Mouse (Mus musculus) layer of hippocampus, adult 2 months (tissue): ENCODE data around the gene Apc2. TPM values are rescaled to one million over a fixed set of nuclear protein-coding genes. Genes with fewer than 3 reads are reported as not detected.
A peak's percentile ranks its signal among the peaks of the same experiment; 100 is the strongest.

Experiments used
- DNase-seq, 2 experiments: peaks; one replicate each; pipeline ENCODE4 v3.0.0; 2022; ENCODE audit warnings: low spot score in 2 of 2
- H3K27ac ChIP-seq: fragments of 200-600 bp; 2 replicates; pipeline ENCODE4 v1.8.1; 2022
- H3K4me3 ChIP-seq: fragments of 200-600 bp; 2 replicates; pipeline ENCODE4 v1.8.1; 2022; ENCODE audit warnings: mild to moderate bottlenecking
- CTCF ChIP-seq: fragments of 200-600 bp; conservative IDR thresholded peaks from 2 replicates; pipeline ENCODE4 v1.8.1; 2022; ENCODE audit warnings: antibody characterized with exemption, mild to moderate bottlenecking, moderate library complexity
- total RNA-seq, 2 experiments: library from RNA; stranded (reverse); gene quantifications; 2 replicates each; pipeline ENCODE4 v1.2.3; 2021

Apc2 gene
- total RNA-seq, 2 experiments from 2014 or later: 98.3 to 110 TPM

DNA sequence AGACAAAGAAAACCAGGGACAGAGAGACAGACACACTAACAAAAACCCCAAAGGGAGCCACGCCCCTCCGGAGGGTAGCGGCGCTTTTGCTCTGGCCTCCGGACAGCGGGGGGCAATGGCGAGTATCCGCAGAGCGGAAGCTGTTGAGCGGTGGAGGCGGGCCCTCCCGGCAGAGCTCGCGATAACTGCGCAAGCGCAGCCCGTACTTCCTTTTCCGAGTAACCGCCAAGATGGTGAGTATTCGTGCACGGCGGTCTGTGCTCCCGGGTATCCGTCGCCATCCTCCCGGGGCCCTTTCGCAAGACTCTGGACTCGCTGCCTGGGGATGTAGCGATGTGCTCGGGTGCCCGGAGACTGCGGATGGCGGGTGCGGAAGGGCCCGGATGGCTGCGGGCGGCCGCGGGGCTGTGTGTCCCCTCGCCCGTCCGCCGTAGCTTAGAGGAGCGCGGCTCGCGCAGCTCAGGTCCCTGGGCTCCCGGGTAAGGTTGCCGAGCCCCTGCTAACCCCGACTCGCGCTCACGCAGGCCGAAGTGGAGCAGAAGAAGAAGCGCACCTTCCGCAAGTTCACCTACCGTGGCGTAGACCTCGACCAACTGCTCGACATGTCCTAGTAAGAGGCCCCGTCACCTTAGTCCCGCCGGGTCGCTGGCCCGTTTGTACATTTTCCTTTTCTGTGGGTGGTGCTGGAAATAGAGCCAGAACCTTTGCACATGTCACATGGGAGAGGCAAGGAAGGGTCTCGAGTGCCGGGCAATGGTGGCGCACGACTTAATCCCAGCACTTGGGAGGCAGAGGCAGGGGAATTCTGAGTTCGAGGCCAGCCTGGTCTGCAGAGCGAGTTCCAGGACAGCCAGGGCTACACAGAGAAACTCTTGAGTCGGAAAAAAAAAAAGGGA, 3.3 kb upstream of the Apc2 start, which contains the start of gene Rps15:
TSS of gene Rps15 (plus strand) at position 203 of the 896 bp plus-strand sequence.
- TF ChIP-seq CTCF: peak; percentile 80
- H3K4me3 ChIP-seq: peak within 1 kb of the TSS; percentile 97
- DNase-seq: peak; percentile 93
- H3K27ac ChIP-seq: peak within 1 kb of the TSS; percentile 96

DNA sequence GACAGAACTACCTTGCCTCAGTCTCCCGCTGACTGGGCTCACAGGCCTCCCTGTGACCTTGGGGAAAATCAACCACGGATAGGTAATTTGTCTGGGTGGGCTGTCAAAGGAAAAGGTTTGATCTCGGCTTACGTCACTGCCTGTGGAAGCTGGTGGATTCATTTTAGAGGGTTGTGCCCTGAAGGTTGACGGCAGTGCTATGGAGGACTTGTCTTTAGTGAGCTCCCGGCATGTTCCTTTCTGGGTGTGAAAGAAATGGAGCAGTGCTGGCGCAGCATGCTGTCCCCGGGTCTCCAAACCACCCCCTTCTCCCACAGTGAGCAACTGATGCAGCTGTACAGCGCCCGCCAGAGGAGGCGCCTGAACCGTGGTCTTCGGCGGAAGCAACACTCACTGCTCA, 2.5 kb upstream of the Apc2 start:
- Histone ChIP-seq H3K4me3 (peak overlapping the region; percentile 97), H3K27ac (peak overlapping the region; percentile 96)
- peak; percentile 30 for TF ChIP-seq CTCF
- DNase-seq: no peak

DNA sequence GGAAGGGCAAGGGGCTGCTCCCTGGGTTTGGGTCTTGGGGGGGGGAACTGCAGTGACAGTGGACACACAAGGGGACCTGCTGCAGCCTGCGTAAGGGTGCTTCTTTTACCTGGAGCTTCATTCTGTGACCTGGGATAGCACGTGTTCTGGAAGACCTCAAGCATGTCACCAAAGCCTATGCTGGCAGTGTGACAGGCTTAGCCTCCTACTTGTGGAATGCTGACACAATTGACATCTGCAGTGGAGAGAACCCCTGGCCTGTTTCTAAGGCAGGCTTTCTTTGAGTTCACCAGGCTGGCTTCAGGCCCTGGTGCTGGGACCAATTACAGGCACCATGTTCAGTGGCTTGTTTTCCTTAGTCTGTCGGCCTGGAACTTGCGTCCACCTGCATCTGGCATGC, 1.5 kb upstream of the Apc2 start:
- no peak for TF ChIP-seq CTCF
- no peak for DNase-seq
- Histone ChIP-seq H3K4me3 (no peak overlapping the region), H3K27ac (no peak overlapping the region; the same call in 1 of the 2 replicates)

DNA sequence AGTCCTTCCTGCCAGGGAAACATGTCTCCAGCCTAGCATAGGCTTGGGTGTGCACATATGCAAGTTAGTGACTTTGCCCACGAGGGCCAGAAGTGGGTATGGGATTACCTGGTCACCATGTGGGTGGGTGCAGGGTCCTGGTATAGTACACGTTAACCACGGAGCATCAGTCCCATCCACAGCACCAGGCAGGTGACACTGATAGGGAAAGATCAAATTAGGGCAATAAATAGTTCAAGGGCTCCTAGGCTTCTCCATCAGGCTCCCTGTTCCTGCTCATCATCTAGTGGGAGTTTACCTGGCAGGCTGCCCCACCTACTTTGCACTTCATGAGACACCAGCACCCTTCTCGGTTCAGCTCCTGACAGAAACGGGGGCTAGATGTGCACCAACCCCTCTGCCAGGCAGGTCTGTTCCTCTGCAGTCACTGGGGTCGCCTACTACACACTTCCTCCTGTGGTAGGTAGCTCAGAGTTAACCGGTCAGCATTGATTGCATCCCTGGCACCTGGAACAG, 931 bp upstream of the Apc2 start:
- DNase-seq: no peak
- no peak for TF ChIP-seq CTCF
- no peak overlapping the region for H3K4me3 ChIP-seq
- peak overlapping the region; percentile 87 for H3K27ac ChIP-seq

DNA sequence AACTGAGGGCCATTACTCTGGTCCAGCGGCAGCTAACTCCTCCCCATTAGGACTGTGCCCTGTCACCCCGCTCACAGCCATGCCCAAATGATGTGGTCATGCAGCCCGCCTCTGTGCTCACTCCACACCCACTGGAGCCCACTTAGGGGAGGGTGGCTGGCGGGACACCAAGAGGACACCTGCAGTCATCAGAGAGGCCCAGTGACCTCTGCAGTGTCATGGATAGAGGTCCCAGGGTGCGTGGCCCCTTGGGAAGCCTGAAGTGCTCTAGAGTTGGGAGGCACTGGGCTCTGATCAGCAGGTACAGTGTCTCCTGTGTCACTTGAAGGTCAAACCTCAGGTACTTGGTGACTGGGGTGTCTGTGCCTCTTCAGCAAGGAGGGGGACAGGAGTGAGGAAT, 1.0 kb downstream of the Apc2 start:
- peak overlapping the region; percentile 75 for H3K4me3 ChIP-seq
- TF ChIP-seq CTCF: no peak
- no peak for DNase-seq
- H3K27ac ChIP-seq: peak overlapping the region; percentile 87

DNA sequence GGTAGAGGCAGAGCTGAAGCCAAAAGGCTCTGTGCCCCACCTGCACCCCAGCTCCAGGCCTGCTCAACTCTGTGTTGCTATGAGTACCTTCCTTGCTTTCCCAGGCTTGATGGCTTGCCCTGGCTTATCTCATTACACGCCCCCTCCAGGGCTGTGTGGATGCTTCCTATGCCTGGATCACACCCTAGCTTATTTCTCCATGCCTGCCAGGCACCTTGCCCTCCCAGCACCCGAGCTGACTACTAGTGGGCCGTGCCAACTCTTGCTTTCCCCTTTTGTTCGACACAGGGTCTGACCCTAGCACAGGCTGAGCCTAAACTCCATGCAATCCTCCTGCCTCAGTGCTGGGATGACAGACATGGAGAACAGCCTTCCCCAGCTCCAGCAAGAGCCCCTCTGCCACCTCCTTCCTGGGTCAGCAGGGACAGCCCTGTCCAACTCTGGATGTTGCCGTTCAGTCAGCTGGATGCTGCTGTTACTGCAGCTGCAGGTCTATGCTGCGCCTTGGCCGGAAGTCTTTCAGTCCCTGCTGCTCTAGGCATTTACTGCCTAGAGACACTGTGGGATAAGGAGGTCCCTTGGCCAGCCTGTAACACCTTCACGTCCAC, 1.9 kb downstream of the Apc2 start:
- H3K4me3 ChIP-seq: peak overlapping the region; percentile 8
- no peak for TF ChIP-seq CTCF
- H3K27ac ChIP-seq: peak overlapping the region; percentile 87
- DNase-seq: no peak

DNA sequence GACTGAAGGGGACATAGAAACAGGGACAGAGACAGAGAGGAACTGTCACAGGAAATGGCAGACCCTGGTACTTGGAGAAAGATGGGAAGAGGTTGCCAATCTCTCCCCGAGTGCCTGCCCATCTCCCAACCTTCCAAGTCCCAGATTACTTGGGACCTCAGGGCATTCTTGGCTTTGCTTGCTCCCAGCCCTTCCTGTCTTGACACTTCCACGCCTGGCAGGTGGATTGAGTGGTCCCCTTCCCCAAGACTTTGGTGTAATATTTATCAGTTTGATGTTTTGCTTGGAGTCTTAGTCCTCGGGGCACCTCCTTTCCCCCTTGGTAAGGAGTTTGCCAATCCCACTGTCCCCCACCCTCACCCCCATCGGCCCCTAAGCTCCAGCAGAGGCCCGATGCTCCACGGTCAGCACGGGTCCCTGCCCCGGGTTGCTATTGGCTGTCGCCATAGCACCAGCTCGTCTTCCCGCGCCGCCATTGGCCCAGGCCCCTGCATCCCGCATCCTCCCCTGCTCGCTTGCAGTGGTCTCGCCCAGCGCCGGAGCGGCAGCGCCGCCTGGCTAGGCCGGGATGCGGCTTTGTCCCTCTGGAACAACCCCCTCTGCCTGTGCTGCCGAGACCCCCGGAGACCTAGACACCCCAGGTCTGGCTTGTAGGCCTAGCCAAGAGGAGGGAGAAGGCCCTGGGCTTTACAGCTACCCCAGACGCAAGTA, 2.9 kb downstream of the Apc2 start:
- peak; percentile 92 to 94 for DNase-seq
- peak overlapping the region; percentile 98 for H3K27ac ChIP-seq
- peak overlapping the region; percentile 80 for H3K4me3 ChIP-seq
- TF ChIP-seq CTCF: 0 out of 2 replicates have a peak, but pooled peaks have one; percentile 5

DNA sequence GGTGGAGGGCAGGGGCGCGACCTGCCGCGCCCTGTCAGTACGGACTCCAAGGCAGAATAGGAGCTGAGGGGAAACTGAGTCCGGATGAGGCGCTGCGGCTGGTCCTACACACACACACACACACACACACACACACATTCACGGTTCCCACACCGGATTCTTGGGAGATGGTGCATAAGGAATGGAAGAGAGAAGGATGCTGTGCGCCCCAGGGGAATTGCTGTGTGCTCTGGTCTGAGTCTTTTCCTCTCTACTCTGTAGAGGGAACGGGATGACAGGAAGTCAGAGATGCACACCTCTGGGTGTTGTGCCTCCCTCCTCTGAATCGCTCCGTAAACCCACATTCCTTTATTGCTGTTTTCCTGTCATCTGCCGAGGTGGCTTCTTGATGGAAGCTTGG, 3.5 kb downstream of the Apc2 start:
- H3K27ac ChIP-seq: peak overlapping the region; percentile 98
- DNase-seq: no peak
- H3K4me3 ChIP-seq: peak overlapping the region; percentile 80
- no peak for TF ChIP-seq CTCF

DNA sequence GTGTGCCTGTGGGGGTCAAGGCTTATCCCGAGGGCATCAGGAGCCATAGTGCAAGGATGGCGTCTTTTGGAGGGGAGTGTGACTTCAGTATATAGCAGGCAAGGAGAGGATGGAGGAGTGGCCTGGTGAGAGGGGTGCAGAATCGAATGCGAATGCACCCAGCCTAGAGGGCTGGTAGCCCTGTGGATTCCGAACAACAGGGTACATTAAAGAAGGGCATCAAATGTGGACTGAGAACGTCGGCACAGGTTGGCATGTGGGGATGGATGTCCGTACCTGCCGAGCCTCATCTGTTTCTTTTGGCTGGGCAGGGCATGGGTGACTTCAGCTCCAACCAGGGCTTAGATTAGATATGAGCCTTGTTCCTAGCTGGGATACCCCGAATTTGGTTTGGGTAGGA, 4.0 kb downstream of the Apc2 start:
- H3K27ac ChIP-seq: peak overlapping the region; percentile 98
- H3K4me3 ChIP-seq: peak overlapping the region; percentile 80
- no peak for TF ChIP-seq CTCF
- no peak for DNase-seq

DNA sequence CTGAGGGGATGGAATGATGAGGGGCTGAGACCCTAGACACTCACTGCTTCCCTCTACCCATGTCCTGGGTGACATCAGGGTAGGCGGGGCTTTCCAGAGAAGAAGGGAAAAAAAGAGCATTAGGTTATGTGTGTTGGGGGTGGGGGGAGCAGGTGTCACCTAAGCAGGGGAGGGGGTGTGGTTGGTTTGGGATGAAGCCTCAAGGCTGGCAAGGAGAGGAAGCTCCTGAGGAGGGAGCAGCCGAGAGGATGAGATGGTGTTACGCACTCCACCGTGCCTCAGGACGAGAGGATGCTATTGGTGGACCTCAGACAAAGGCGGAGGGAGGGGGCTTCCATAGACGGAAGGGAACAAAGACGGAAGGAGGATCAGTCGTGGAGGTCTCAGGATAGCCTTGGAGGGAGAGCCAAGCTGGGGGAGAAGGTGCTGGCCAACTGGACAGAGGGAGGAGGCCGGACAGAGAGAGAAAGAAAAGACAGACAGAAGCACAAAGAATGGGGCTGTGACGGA, 5.0 kb downstream of the Apc2 start:
- TF ChIP-seq CTCF: no peak
- no peak for DNase-seq
- Histone ChIP-seq H3K27ac (peak overlapping the region; percentile 98), H3K4me3 (peak overlapping the region; percentile 80)

DNA sequence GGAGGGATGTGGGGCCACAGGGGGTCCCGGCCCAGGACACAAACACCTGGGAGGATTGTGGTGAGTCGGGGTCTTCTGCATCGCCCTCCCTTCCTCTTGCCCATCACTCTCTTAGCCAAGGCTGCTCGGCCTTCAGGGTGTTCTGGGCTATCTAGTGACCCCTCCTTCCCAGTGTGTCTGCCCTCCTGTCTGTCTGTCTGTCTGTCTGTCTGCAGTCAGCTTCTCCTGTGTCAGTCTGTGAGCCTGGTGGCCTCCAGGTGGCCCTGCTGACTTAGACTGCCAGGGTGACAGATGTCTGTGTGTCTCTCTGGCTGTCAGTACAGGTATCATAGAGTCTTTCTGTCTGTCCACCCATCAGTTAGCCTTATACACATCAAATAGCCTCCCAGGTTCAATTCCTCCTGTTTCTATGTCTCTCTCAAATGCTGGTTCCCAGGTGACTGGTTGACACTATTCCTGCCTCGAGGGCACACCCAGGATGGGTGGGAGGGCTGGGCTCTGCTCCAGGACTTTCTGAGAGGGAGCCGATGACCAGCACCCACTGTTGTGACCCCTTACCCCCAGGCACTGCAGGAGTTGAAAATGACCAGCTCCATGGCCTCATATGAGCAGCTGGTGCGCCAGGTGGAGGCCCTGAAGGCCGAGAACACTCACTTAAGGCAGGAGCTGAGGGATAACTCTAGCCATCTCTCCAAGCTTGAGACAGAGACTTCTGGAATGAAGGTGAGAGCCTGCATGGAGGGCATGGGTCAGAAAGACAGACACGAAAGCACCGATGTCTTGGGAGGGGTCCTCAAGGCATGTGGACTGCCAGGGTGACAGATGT, 5.7 kb downstream of the Apc2 start:
- H3K27ac ChIP-seq: peak overlapping the region; percentile 98
- no peak for TF ChIP-seq CTCF
- no peak for DNase-seq
- peak overlapping the region; percentile 80 for H3K4me3 ChIP-seq

DNA sequence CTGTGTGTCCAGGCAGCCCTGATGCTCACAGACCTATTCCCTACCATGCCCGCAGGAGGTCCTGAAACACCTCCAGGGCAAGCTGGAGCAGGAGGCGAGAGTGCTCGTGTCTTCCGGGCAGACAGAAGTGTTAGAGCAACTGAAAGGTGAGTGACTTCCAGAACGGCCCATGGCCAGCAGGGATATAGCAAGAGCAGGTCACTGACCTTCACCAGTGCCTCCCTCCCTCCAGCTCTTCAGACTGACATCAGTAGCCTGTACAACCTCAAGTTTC, 6.2 kb downstream of the Apc2 start:
- DNase-seq: no peak
- Histone ChIP-seq H3K4me3 (peak overlapping the region; percentile 11), H3K27ac (peak overlapping the region; percentile 98)
- TF ChIP-seq CTCF: no peak
